Mouse (Mus musculus) hindbrain, postnatal 0 days (tissue): ENCODE data around the gene Prkg2. TPM values are rescaled to one million over a fixed set of nuclear protein-coding genes. Genes with fewer than 3 reads are reported as not detected.
A peak's percentile ranks its signal among the peaks of the same experiment; 100 is the strongest.

Experiments used
- ATAC-seq: fragments of 200-750 bp; cut with Nextera tagmentation; 2 replicates; pipeline ENCODE4 v1.8.0; 2017; ENCODE audit warnings: mild to moderate bottlenecking, moderate TSS enrichment, moderate library complexity
- DNase-seq: peaks from one replicate; pipeline ENCODE4 v3.0.0-alpha.2; 2015; ENCODE audit warnings: low spot score
- H3K27ac ChIP-seq: fragments of 300-500 bp; sonication (generic); 2 replicates; pipeline ENCODE4 v1.5.1; 2014; ENCODE audit warnings: mild to moderate bottlenecking
- H3K27me3 ChIP-seq: fragments of 300-500 bp; sonication (generic); 2 replicates; pipeline ENCODE4 v1.6.1; 2014; ENCODE audit warnings: low read length, mixed read lengths; ENCODE audit not compliant: insufficient read depth
- H3K36me3 ChIP-seq: fragments of 300-500 bp; sonication (generic); 2 replicates; pipeline ENCODE4 v1.6.1; 2014; ENCODE audit warnings: low read length, mixed read lengths; ENCODE audit not compliant: insufficient read depth
- H3K4me1 ChIP-seq: fragments of 300-500 bp; sonication (generic); 2 replicates; pipeline ENCODE4 v1.6.1; 2014; ENCODE audit warnings: antibody characterized with exemption, low read length, mixed read lengths; ENCODE audit not compliant: insufficient read depth
- H3K4me2 ChIP-seq: fragments of 300-500 bp; sonication (generic); 2 replicates; pipeline ENCODE4 v1.6.1; 2014; ENCODE audit warnings: low read depth, mild to moderate bottlenecking, low read length, moderate library complexity, mixed read lengths
- H3K4me3 ChIP-seq: fragments of 300-500 bp; sonication (generic); 2 replicates; pipeline ENCODE4 v1.5.1; 2014; ENCODE audit warnings: low read length
- H3K9ac ChIP-seq: fragments of 300-500 bp; sonication (generic); replicated peaks from 2 replicates; pipeline ENCODE4 v1.6.1; 2014; ENCODE audit warnings: mild to moderate bottlenecking, low read length, moderate library complexity, mixed read lengths
- H3K9me3 ChIP-seq: fragments of 300-500 bp; sonication (generic); 2 replicates; pipeline ENCODE4 v1.6.1; 2016; ENCODE audit warnings: low read length, mixed read lengths
- CTCF ChIP-seq: IDR thresholded peaks from 2 replicates; pipeline ENCODE4 v1.5.1; 2016; ENCODE audit warnings: antibody characterized with exemption, control low read depth, low read depth
- WGBS: fragments of 180-500 bp; shearing (Covaris S2); extraction: QIAGEN DNeasy Blood & Tissue Kit; methylation state at CpG from one replicate; pipeline ENCODE4 v1.1.7; 2014; 5-methylcytosine and 5-hydroxymethylcytosine counted together
- polyA plus RNA-seq: library from polyadenylated mRNA; unstranded; fragments of >200 nt; fragmentation: Nextera tagmentation; extraction: Ambion mirVana; gene quantifications from 2 replicates; pipeline ENCODE4 v1.2.1, GENCODE M21; 2015
- total RNA-seq: library from RNA; depleted of rRNA; stranded (reverse); fragments of >200 nt; gene quantifications from 2 replicates; pipeline ENCODE4 v1.2.3, GENCODE M21; 2014

Gene Prkg2
- total and polyA plus RNA-seq, 2 experiments from 2014 or later, result 1.6 to 1.7 TPM

DNA sequence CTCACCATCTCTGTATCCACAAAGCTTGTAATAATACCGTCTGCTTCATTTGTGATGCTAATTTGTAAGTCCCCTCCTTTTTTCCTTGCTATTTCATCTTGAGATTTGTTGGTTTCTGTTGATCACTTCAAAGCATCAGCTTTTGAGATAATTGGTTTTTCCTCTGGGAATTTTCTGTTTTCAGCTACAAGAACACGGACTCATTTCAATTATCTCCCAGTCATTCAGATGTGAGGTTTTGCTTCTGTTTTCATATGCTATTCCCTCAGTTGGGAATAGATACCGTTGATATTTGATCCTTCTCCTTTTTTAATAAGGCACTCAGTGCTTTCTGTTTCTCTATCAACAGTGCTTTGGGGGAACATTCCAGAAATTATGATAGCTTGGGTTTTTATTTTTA lies 81.6 kb downstream of the Prkg2 start:
- Histone ChIP-seq H3K4me3 (no peak overlapping the region), H3K9ac (no peak overlapping the region), H3K27me3 (no peaks in the 10 kb centered on the region), H3K9me3 (no peaks in the 10 kb centered on the region), H3K27ac (no peak overlapping the region), H3K4me1 (no peaks in the 10 kb centered on the region), H3K36me3 (no peaks in the 10 kb centered on the region), H3K4me2 (no peak overlapping the region)
- no peak for DNase-seq
- ATAC-seq, result no peak
- 53% methylated on average over 3 of the region's 3 CpGs for WGBS
- TF ChIP-seq CTCF, result no peak

DNA sequence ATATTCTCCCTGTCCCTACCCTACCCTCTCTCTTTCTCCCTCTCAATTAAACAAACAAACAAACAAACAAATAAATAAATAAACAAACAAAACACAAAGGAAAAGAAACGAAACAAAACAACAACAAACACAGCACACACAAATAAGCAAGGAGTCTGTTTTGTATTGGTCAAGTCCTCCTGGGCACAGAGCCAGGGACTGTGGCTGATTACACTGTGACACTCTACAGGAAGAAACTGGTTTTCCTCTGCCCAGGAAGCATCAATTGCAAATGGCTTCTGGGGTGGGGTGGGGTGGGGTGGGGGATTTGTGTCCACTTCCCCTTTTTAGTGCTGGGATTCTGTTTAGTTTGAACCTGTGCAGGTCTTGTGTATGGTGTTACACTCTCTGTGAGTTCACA lies 83.8 kb downstream of the Prkg2 start:
- Histone ChIP-seq H3K36me3 (no peaks in the 10 kb centered on the region), H3K27ac (no peak overlapping the region), H3K4me2 (no peak overlapping the region), H3K27me3 (no peaks in the 10 kb centered on the region), H3K9ac (no peak overlapping the region), H3K9me3 (no peaks in the 10 kb centered on the region), H3K4me1 (no peaks in the 10 kb centered on the region), H3K4me3 (no peak overlapping the region)
- TF ChIP-seq CTCF, result no peak
- DNase-seq (peak; percentile 47), ATAC-seq (no peak)
- 39% methylated on average over 1 of the region's 1 CpGs for WGBS

DNA sequence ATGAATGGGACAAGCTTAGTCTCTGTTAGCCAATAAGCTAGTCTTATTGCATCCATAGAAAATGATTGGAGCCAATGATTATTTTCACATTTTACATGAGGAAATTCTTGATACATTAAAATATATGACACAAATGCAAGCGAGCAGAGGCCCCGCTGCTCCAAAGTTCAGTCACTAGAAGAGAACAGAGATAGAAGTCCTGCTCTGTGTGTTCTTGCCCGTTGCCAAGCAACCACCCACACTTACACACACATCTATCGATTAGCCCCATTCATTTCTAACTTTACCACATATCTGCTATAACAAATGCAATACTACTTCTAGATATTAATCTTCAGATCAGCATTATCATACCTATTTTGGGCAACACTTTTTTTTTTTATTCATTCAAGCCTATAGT lies 85.6 kb downstream of the Prkg2 start:
- Histone ChIP-seq H3K27ac (no peak overlapping the region), H3K4me1 (no peaks in the 10 kb centered on the region)
- 65% methylated on average over 4 of the region's 4 CpGs for WGBS

DNA sequence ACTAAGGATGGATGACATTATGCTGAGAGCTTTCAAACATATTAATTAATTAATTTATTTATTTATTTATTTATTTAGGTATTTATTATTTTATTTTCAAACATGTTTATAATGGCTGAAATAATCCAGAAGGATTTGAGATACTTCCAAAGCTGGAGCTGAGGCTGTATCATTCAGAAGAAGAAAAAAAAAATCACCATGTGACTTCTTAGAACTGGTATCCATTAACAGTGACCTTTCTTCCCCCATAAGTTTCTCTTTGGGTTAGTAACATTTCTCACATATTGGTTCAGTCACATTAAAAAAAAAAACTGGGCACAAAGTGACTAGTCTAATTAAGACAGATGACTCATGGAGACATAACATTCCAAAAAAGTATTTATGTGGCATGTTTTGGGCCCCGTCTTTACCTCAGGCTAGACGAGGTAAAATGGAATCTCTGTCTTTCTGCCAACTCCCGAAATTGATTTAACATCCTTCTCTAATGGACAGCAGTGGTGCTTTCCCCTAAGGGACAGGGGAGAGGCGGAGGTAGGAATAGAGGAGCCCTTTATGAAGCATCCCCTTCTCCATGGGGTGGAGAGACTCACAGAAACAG lies 86.6 kb downstream of the Prkg2 start:
- ATAC-seq (no peak), DNase-seq (no peak)
- no peak overlapping the region for H3K27ac ChIP-seq
- H3K9ac ChIP-seq, result no peak overlapping the region
- H3K9me3 ChIP-seq, result no peaks in the 10 kb centered on the region
- no peaks in the 10 kb centered on the region for H3K27me3 ChIP-seq
- TF ChIP-seq CTCF, result no peak
- H3K4me1 ChIP-seq, result no peaks in the 10 kb centered on the region
- no peaks in the 10 kb centered on the region for H3K36me3 ChIP-seq
- WGBS, result 79% methylated on average over 4 of the region's 4 CpGs
- no peak overlapping the region for H3K4me3 ChIP-seq
- no peak overlapping the region for H3K4me2 ChIP-seq

More for the DNA sequence above, 85.6 kb downstream of the Prkg2 start:
- Histone ChIP-seq H3K27me3 (no peaks in the 10 kb centered on the region), H3K9me3 (no peaks in the 10 kb centered on the region), H3K4me3 (no peak overlapping the region), H3K9ac (no peak overlapping the region), H3K4me2 (no peak overlapping the region), H3K36me3 (no peaks in the 10 kb centered on the region)
- no peak for ATAC-seq
- no peak for TF ChIP-seq CTCF
- DNase-seq, result no peak

DNA sequence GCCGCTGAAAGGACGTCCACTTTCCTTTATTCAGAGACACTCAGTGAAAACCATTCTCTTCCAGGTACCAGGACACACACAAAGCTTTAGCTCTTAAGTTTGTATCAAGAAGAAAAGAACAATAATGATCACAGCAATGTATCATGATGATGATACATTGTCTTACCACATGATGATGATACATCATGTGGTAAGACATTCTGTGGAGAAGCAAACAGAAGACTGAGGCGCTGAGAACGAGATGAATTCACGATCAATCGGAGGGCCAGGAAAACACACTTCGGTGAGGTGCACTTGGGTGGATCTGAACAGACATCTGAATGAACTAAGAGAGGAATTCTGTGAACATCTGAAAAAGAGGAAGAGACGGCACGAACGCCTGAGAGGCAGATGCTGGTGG lies 87.4 kb downstream of the Prkg2 start:
- Histone ChIP-seq H3K27me3 (no peaks in the 10 kb centered on the region), H3K9ac (no peak overlapping the region), H3K4me2 (no peak overlapping the region), H3K9me3 (no peaks in the 10 kb centered on the region), H3K4me3 (no peak overlapping the region), H3K4me1 (no peaks in the 10 kb centered on the region), H3K36me3 (no peaks in the 10 kb centered on the region), H3K27ac (no peak overlapping the region)
- no peak for DNase-seq
- 91% methylated on average over 10 of the region's 10 CpGs for WGBS
- ATAC-seq, result no peak
- TF ChIP-seq CTCF, result no peak

DNA sequence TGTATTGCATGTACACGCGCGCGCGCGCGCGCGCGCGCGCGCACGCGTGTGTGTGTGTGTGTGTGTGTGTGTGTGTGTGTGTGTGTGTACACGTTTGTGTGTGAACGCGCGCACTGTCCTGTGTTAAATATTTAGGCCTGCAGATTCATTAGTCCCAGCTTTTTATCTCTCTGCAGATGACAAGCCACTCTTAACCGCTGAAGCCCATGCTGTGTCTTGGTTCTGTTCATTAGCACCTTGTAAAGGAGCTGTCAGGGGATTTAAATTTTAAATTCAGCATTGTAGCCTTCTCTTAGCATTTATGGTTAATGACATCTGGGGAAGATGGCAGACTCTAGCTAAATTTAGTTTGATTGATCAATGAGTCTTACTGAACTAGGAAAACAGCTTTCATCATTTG lies 90.5 kb downstream of the Prkg2 start:
- H3K27ac ChIP-seq, result no peak overlapping the region
- no peak overlapping the region for H3K4me2 ChIP-seq
- no peaks in the 10 kb centered on the region for H3K4me1 ChIP-seq
- TF ChIP-seq CTCF, result no peak
- DNase-seq, result no peak
- no peaks in the 10 kb centered on the region for H3K27me3 ChIP-seq
- 93% methylated on average over 20 of the region's 20 CpGs for WGBS
- H3K9me3 ChIP-seq, result no peaks in the 10 kb centered on the region
- no peak for ATAC-seq
- H3K36me3 ChIP-seq, result no peaks in the 10 kb centered on the region
- no peak overlapping the region for H3K4me3 ChIP-seq
- H3K9ac ChIP-seq, result no peak overlapping the region

DNA sequence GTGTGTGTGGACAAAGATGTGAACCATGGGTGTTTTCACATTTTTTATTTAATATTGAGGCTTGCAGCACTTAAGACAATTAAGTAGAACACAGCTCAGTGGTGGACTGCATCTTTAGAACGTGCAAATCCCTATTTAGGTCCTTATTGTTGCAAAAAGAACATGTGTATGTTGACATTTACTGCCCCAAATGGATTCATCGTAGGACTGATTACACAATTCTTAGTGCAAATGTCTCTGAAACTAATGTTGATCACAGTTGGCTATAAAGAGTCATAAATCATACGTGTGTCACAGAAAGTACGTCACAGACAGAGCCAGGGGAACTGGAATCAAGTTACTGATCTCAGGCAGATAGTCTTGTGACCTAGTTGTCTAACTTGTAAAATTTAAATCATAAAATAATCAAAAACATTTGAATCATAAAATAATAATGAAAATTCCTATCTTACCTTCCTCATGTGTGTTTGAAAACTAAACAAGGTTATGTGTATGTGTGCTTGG lies 91.0 kb downstream of the Prkg2 start:
- no peak overlapping the region for H3K4me2 ChIP-seq
- H3K4me1 ChIP-seq, result no peaks in the 10 kb centered on the region
- no peaks in the 10 kb centered on the region for H3K36me3 ChIP-seq
- ATAC-seq (no peak), DNase-seq (no peak)
- no peaks in the 10 kb centered on the region for H3K9me3 ChIP-seq
- H3K4me3 ChIP-seq, result no peak overlapping the region
- TF ChIP-seq CTCF, result no peak
- WGBS, result 78% methylated on average over 4 of the region's 4 CpGs
- H3K27me3 ChIP-seq, result no peaks in the 10 kb centered on the region
- no peak overlapping the region for H3K27ac ChIP-seq
- no peak overlapping the region for H3K9ac ChIP-seq
